Mouse (Mus musculus) 3T3-L1 (cell line): ENCODE measurements around the gene Calhm6.
A peak's percentile ranks its signal among the peaks of the same experiment; 100 is the strongest.

ENCODE experiments used
- DNase-seq: peaks from one replicate; pipeline ENCODE4 v3.0.0-alpha.2; 2015; ENCODE audit warnings: low read depth, low spot score

Calhm6 gene

GRCm38 (mm10) chr10:34110863-34111465 lies 16.8 kb downstream of the Calhm6 start:
- DNase-seq, result no peak

- peak; percentile 93 for DNase-seq
These were observed 31.3 kb downstream of the Calhm6 start, which contains the start of gene Calhm5 for GRCm38 (mm10) chr10:34096418-34096883. Gene Calhm5, minus strand, starts transcription at chr10:34096519.

GRCm38 (mm10) chr10:34095964-34096363 lies 31.8 kb downstream of the Calhm6 start:
- no peak for DNase-seq

DNA sequence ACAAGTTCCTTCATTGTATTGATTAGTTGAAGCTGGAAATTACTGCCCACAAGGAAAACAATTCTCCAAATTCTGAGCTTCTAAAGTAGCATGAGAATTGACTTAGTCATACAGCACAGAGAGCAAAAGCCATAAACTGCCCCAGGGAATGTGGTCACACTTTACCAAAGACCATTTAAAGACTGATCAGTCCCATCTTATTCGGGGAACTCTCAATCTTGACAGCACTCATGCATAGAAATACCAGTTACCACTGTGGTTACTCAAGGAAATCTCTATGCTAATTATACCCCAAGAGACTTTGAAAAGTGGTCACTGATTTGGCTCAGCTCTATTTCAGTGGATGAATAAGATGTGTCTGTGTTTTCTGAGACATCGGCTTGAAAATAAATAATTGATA lies 32.6 kb downstream of the Calhm6 start:
- DNase-seq, result no peak

DNA sequence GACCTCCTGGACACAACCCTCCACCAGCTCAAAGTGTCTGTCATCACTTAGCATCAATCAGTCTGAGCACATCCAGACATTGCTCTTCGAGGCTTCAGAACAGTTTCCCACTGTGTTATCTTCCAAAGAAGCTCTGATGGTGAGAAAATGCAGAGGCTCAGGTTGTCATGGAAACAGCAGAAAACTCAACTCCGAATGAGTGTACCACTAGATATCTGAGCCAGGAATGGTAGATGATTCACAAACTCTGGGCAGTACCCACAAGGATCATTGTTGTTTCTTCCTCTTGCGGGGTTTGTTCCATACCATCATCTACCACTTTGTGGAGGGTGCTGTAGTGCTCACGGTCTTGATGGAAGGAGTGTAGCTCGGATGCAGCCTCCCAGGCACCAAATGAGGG lies 35.9 kb downstream of the Calhm6 start:
- peak; percentile 34 for DNase-seq

GRCm38 (mm10) chr10:34090481-34090880 lies 37.3 kb downstream of the Calhm6 start:
- no peak for DNase-seq

- no peak for DNase-seq
These were observed 38.3 kb downstream of the Calhm6 start for GRCm38 (mm10) chr10:34089517-34089916.

- no peak for DNase-seq
These were observed 39.3 kb downstream of the Calhm6 start for GRCm38 (mm10) chr10:34088515-34088914.

GRCm38 (mm10) chr10:34086514-34086913 lies 41.3 kb downstream of the Calhm6 start:
- DNase-seq, result no peak
